Mouse (Mus musculus): ENCODE data around the gene Yes1.
A peak's percentile ranks its signal among the peaks of the same experiment; 100 is the strongest.
"Not testable (repeated sequence)": the region's sequence is repeated elsewhere in the genome, so short reads cannot be mapped to it uniquely, and the experiment has no call there.

The Yes1 gene

DNA sequence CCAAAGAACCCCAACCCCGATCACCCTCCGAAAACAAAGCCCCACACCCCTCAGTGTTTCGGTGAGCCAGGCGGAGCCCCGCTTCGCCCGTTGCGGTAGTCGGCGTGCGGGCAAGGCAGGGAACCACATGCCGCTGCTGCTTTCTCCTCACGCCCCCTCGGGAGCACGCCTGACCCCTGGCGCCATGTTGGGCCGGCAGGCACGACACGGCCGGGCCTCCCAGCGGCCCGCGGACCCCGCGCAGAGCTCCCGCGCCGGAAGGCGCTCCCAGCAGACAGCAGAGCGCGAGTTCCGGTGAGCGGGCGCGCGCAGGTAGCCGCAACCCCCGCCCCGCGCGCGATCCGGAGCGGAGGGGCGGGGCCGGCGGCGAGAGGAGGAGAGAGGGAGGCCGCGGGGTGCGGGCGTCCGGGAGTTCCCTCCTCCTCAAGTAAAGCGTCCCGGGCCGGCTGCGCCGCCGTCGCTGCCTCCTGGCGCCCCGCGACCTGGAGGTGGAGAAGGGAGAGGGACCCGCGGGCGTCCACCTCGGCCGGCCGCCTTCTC, at the start of gene Yes1:
Gene Yes1, plus strand, starts transcription at position 371 of the 540 bp plus-strand sequence.
- peak; percentile 83 for DNase-seq (ENCODE audit: low read depth, low spot score)

- DNase-seq (ENCODE audit: low read depth, low spot score), result no peak
These were observed 46.3 kb upstream of the Yes1 start for GRCm38 (mm10) chr5:32564697-32565096.

GRCm38 (mm10) chr5:32571802-32572201, 39.2 kb upstream of the Yes1 start:
- DNase-seq (ENCODE audit: low read depth, low spot score), result no peak

DNA sequence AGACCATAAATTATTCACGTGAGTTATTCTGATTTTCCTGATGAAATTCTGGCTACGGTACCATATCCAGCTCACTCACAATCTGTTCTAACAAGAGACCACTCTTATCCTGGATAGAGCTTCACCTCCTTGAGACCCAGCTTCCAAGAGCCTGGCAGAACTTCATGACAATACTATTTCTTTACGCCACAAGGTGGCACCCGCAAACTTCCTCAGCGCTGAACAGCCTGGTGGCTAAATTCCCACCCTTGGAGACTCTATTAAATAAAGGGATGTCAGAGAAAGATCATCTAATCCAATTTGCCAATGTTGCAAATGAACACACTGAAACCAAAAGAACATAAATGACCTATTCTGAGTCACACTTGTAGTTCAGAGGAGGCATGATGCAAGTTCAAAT, 22.8 kb upstream of the Yes1 start:
- peak; percentile 66 for DNase-seq (ENCODE audit: low read depth, low spot score)

GRCm38 (mm10) chr5:32593793-32594192, 17.2 kb upstream of the Yes1 start:
- peak; percentile 74 for DNase-seq (ENCODE audit: low read depth, low spot score)

- DNase-seq (ENCODE audit: low read depth, low spot score), result no peak
These were observed 16.6 kb upstream of the Yes1 start for GRCm38 (mm10) chr5:32594358-32594757.

DNA sequence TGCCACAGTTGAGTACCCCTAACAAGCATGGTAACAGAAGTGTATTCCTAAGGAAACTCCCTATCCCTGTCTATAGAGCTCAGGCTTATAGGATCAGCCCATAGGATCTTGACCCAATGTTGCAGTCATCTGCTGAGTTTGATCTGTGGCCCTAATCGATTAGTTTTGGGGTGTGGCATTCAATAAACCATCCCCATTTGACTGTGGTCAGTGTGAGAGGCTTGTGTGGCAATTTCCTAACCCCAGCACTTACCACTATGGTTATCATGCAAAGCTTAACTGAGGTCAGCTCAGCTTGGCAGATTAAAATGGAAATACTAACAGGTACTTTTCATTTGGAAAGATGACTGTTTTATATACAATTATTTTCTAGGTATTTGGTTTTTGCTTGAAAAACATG, 5.1 kb upstream of the Yes1 start:
- no peak for DNase-seq (ENCODE audit: low read depth, low spot score)

GRCm38 (mm10) chr5:32607776-32608355, 3.1 kb upstream of the Yes1 start:
- no peak for DNase-seq (ENCODE audit: low read depth, low spot score)

GRCm38 (mm10) chr5:32608516-32608915, 2.5 kb upstream of the Yes1 start:
- no peak for DNase-seq (ENCODE audit: low read depth, low spot score)

DNA sequence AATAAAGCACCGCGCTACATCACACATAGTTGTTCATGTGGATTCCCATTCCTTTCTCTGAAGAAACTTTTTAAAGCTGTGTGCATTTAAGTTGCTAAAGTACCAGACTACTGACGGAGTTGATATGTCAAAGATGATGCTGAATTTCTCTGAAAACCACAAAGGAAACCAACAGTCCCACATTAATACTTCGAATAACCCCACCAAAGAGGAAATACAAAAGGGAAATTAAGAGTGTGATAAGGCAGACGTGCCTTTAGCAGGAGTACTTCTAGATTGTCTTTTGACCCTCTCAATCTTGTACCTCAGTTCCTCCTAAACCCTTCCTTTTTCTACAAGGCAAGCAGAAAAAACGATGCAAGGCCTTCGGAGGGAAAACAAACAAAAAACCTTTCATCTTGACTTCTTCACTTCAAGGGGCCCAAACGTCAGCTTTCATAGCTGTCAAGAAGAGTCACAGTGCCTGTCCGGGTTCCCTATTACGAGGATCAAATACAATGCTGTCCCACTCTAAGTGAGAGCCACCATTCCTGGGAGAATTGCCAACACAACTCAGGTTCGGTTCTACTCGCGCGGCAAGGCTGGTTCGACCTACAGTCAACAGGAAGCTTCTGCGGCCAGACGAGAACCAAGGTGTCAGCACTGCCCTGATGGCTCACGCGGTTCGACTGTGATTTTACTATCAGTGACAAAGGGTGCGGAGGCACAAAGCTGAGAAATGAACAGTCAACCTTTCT, 739 bp upstream of the Yes1 start:
- DNase-seq (ENCODE audit: low read depth, low spot score), result peak; percentile 61

- DNase-seq (ENCODE audit: low read depth, low spot score), result peak; percentile 27
These were observed 480 bp downstream of the Yes1 start for GRCm38 (mm10) chr5:32611341-32611961.

GRCm38 (mm10) chr5:32614291-32614690, 3.3 kb downstream of the Yes1 start:
- no peak for DNase-seq (ENCODE audit: low read depth, low spot score)

DNA sequence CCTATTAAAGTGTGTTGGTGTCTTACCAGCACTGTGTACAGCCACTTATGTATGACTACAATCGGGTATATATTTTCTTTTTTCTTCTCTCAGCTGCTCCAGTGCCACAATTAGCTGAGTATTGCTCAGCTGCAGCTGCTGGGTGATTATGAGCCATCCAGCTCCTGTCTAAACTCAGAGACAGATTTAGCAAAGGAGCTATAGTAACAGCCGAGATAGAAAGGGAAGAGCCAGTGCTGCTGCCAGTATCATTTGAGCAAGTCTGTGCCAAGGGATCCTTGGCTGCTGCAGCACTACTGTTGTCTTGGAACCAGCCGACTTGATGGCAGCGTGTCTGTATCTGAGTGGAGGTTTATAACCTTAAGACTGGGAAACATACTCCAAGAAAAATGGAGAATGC, 3.7 kb downstream of the Yes1 start:
- DNase-seq (ENCODE audit: low read depth, low spot score), result no peak

- DNase-seq (ENCODE audit: low read depth, low spot score), result not testable (repeated sequence)
These were observed 5.5 kb downstream of the Yes1 start for GRCm38 (mm10) chr5:32616489-32616888.

DNA sequence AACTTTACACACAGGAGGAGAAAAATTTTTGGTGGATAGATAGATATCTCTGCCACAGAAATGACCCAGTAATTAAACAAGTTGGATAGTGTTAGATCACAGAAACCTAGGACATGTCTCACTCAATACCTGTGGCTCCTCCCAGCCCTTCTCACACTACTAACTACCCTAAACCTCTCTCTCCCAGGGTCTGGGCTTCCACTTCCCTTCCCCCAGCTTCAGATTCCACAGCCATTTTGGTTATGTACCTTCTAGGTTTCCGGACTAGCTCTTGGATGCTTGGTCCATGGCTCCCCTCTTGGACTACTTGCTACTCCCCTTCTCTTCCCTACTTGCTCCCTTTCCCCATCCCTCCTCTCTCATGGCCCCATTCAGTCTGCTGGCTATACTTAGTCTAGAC, 6.9 kb downstream of the Yes1 start:
- DNase-seq (ENCODE audit: low read depth, low spot score), result no peak

GRCm38 (mm10) chr5:32623649-32624048, 12.7 kb downstream of the Yes1 start:
- no peak for DNase-seq (ENCODE audit: low read depth, low spot score)

- DNase-seq (ENCODE audit: low read depth, low spot score), result no peak
These were observed 13.8 kb downstream of the Yes1 start for GRCm38 (mm10) chr5:32624777-32625176.

DNA sequence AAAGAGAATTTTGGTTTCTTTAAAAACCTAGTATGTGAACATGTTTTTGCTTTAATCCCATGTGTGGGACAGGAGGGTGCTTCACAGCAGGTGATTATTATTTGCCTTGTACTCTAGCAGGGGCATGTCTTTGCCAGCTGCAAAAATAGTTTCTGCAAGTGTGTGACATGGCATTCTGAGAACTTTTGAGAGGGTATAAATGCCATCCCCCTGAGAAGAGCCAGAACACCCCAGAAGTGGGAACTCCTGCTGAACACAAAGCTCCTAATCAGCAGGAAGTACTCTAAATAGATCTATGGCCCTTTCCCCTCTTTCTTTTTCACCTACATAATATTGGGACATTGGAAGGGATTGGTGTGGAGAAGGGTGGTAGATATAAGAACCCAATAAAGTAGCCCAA, 22.2 kb downstream of the Yes1 start:
- DNase-seq (ENCODE audit: low read depth, low spot score), result no peak

DNA sequence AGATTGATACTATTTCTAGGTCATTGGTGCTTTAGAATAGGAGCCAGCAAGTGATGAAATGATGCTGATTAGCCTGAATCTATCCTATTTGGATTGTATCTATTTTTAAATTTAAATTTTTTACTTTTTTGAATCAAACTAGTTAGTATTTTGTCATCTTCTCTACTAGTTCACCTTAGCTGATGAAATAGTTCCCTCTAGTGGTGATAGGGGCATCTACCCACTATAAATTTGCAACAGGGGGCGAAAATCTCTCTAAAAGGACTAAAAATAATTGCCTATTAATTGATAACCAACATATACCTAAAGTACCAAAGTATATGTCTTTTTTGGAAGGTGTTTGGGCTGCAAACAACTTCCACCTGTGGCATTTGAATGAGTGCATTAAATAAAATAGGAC, 46.4 kb downstream of the Yes1 start:
- peak; percentile 51 for DNase-seq (ENCODE audit: low read depth, low spot score)

GRCm38 (mm10) chr5:32682475-32682874, 71.5 kb downstream of the Yes1 start:
- no peak for DNase-seq (ENCODE audit: low read depth, low spot score)

DNA sequence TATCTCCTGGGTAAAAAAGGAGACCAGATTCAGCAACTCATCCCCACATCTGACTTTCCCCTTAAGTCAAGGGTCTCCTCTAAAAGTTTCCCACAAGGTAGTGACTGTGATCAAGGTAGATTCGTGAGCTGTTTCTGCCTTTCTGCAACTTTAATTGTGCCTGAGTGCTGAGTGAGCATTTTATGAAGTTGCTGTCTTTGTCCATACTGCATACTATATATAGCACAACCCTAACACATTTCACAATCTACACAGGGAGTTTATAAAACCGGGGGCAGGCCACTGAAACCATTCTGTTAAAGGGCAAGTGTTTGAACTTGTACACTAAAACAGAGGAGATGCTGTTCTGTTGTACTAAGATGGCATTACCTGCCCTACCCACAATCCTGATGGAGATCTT, 82.4 kb downstream of the Yes1 start:
- no peak for DNase-seq (ENCODE audit: low read depth, low spot score)

- no peak for DNase-seq (ENCODE audit: low read depth, low spot score)
These were observed 86.4 kb downstream of the Yes1 start for GRCm38 (mm10) chr5:32697208-32697867.
